Mouse (Mus musculus) bone marrow macrophage, adult 2 months (primary cell): ENCODE data around the gene Stard10. TPM values are rescaled to one million over a fixed set of nuclear protein-coding genes. Genes with fewer than 3 reads are reported as not detected.

ENCODE experiments used
- H3K27ac ChIP-seq: 2 replicates; pipeline ENCODE4 v1.5.1; 2012; ENCODE audit warnings: low read depth, low read length; ENCODE audit not compliant: insufficient read depth
- H3K4me1 ChIP-seq: 2 replicates; pipeline ENCODE4 v1.6.1; 2012; ENCODE audit warnings: low read length; ENCODE audit not compliant: control insufficient read depth, insufficient read depth
- H3K4me3 ChIP-seq: 2 replicates; pipeline ENCODE4 v1.5.1; 2012; ENCODE audit warnings: mild to moderate bottlenecking, low read length, moderate library complexity; ENCODE audit not compliant: insufficient read depth
- CTCF ChIP-seq: IDR thresholded peaks from 2 replicates; pipeline ENCODE4 v1.5.1; 2012; ENCODE audit warnings: low read depth, mild to moderate bottlenecking, low read length, moderate library complexity
- POLR2A ChIP-seq: IDR thresholded peaks from 2 replicates; pipeline ENCODE4 v1.6.1; 2012; ENCODE audit warnings: mild to moderate bottlenecking, low read depth, low read length, borderline replicate concordance
- polyA plus RNA-seq: library from polyadenylated mRNA; stranded (reverse); fragments of >200 nt; gene quantifications from 2 replicates; pipeline ENCODE4 v1.2.4, GENCODE M21; 2012; ENCODE audit not compliant: missing spikeins, insufficient read depth, insufficient read length

Stard10 gene
- polyA plus RNA-seq, 1 experiment, result 8.0 TPM

GRCm38 (mm10) chr7:101377741-101378262, 60.9 kb downstream of the Stard10 start:
- Histone ChIP-seq H3K4me3 (peak overlapping the region; percentile 63), H3K4me1 (peaks cover 36% of the 10 kb centered on the region), H3K27ac (peak overlapping the region; percentile 88)
- TF ChIP-seq CTCF (no peak), POLR2A (no peak)

- Histone ChIP-seq H3K27ac (peak overlapping the region; percentile 88), H3K4me3 (peak overlapping the region; percentile 63), H3K4me1 (peaks cover 41% of the 10 kb centered on the region)
- TF ChIP-seq POLR2A (no peak), CTCF (no peak)
Observed at GRCm38 (mm10) chr7:101378285-101378684, 61.4 kb downstream of the Stard10 start.

GRCm38 (mm10) chr7:101378796-101379465, 62.0 kb downstream of the Stard10 start:
- Histone ChIP-seq H3K4me3 (peak overlapping the region; percentile 63), H3K27ac (peak overlapping the region; percentile 88), H3K4me1 (peaks cover 44% of the 10 kb centered on the region)
- TF ChIP-seq POLR2A (no peak), CTCF (no peak)

- Histone ChIP-seq H3K4me1 (peaks cover 52% of the 10 kb centered on the region), H3K27ac (peak overlapping the region; percentile 88), H3K4me3 (peak overlapping the region; percentile 63)
- TF ChIP-seq CTCF, result no peak
- no peak for TF ChIP-seq POLR2A
Observed at GRCm38 (mm10) chr7:101379732-101380131, 62.8 kb downstream of the Stard10 start.

- H3K4me1 ChIP-seq, result peaks cover 65% of the 10 kb centered on the region
- TF ChIP-seq CTCF (no peak), POLR2A (no peak)
- H3K4me3 ChIP-seq, result no peak overlapping the region
- H3K27ac ChIP-seq, result peak overlapping the region; percentile 97
Observed at GRCm38 (mm10) chr7:101381512-101381911, 64.6 kb downstream of the Stard10 start.

- no peak for TF ChIP-seq POLR2A
- TF ChIP-seq CTCF, result no peak
- H3K4me1 ChIP-seq, result peaks cover 56% of the 10 kb centered on the region
- H3K27ac ChIP-seq, result peak overlapping the region; percentile 97
- peak overlapping the region; percentile 51 for H3K4me3 ChIP-seq
Observed at GRCm38 (mm10) chr7:101382378-101382777, 65.5 kb downstream of the Stard10 start.

GRCm38 (mm10) chr7:101383756-101384155, 66.9 kb downstream of the Stard10 start:
- H3K4me1 ChIP-seq, result peaks cover 57% of the 10 kb centered on the region

GRCm38 (mm10) chr7:101384931-101385330, 68.0 kb downstream of the Stard10 start:
- Histone ChIP-seq H3K4me1 (peaks cover 56% of the 10 kb centered on the region), H3K27ac (peak overlapping the region; percentile 87), H3K4me3 (peak overlapping the region; percentile 3; the same call in 1 of the 2 replicates)
- no peak for TF ChIP-seq CTCF
- no peak for TF ChIP-seq POLR2A

More at GRCm38 (mm10) chr7:101383756-101384155, 66.9 kb downstream of the Stard10 start:
- TF ChIP-seq CTCF (no peak), POLR2A (no peak)
- Histone ChIP-seq H3K27ac (peak overlapping the region; percentile 97), H3K4me3 (peak overlapping the region; percentile 31)

GRCm38 (mm10) chr7:101385331-101385733, 68.4 kb downstream of the Stard10 start:
- Histone ChIP-seq H3K4me3 (peak overlapping the region; percentile 3; the same call in 1 of the 2 replicates), H3K4me1 (peaks cover 53% of the 10 kb centered on the region), H3K27ac (peak overlapping the region; percentile 87)
- TF ChIP-seq CTCF (no peak), POLR2A (no peak)

GRCm38 (mm10) chr7:101385866-101386452, 69.1 kb downstream of the Stard10 start:
- no peak for TF ChIP-seq POLR2A
- no peak for TF ChIP-seq CTCF
- H3K4me1 ChIP-seq, result peaks cover 50% of the 10 kb centered on the region
- H3K4me3 ChIP-seq, result no peak overlapping the region
- H3K27ac ChIP-seq, result peak overlapping the region; percentile 87
